Mouse (Mus musculus): Measurements from ENCODE around the gene Epb41l2.

DNA sequence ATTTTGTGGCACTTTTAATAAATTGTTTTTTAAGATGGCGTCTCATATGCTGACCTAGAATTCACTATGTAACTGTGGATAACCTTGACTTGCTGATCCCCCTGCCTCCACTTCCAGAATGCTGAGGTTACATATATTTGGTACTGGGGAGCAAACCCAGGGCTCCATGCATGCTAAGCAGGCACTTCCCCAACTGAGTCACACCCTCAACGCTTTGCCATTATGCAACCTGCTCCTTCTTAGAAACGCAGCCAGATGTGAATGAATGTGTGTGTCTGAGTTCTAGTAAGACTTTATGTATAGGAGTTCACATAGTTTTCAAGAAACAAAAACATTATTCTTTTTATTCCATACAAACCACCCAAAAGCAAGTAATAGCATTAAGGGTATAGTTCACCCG is 38.4 kb upstream of the Epb41l2 start:
- TF ChIP-seq POLR2A (IDR thresholded peaks at IDR 0.05; ENCODE audit: low read depth, low read length) (no peak), CTCF (IDR thresholded peaks at IDR 0.05; ENCODE audit: extremely low read depth, insufficient read depth, insufficient read length, insufficient replicate concordance) (no peak)

Measured in spleen, adult 2 months (tissue).